Mouse (Mus musculus) myocyte (in vitro differentiated cells): ENCODE measurements around the gene Nhlrc1.

ENCODE experiments used
- CEBPB ChIP-seq: IDR thresholded peaks from 2 replicates; pipeline ENCODE4 v1.6.1; 2011; ENCODE audit warnings: mild to moderate bottlenecking, moderate library complexity; ENCODE audit not compliant: poor library complexity, insufficient read depth, severe bottlenecking
- MAX ChIP-seq: IDR thresholded peaks from one replicate; pipeline ENCODE4 v1.6.1; 2011; ENCODE audit warnings: low read depth, mild to moderate bottlenecking, control low read depth
- POLR2A ChIP-seq: IDR thresholded peaks from one replicate; pipeline ENCODE4 v1.6.1; 2011; ENCODE audit warnings: low read depth, mild to moderate bottlenecking, control low read depth, moderate library complexity; ENCODE audit not compliant: insufficient read length
- POLR2AphosphoS2 ChIP-seq: IDR thresholded peaks from one replicate; pipeline ENCODE4 v1.6.1; 2011; ENCODE audit warnings: low read depth, control low read depth; ENCODE audit not compliant: insufficient read length
- REST ChIP-seq: IDR thresholded peaks from one replicate; pipeline ENCODE4 v1.6.1; 2011; ENCODE audit warnings: mild to moderate bottlenecking, control low read depth, moderate library complexity; ENCODE audit not compliant: insufficient read depth, insufficient read length
- TCF12 ChIP-seq: IDR thresholded peaks from one replicate; pipeline ENCODE4 v1.6.1; 2011; ENCODE audit warnings: mild to moderate bottlenecking, control low read depth; ENCODE audit not compliant: poor library complexity, insufficient read depth, severe bottlenecking

DNA sequence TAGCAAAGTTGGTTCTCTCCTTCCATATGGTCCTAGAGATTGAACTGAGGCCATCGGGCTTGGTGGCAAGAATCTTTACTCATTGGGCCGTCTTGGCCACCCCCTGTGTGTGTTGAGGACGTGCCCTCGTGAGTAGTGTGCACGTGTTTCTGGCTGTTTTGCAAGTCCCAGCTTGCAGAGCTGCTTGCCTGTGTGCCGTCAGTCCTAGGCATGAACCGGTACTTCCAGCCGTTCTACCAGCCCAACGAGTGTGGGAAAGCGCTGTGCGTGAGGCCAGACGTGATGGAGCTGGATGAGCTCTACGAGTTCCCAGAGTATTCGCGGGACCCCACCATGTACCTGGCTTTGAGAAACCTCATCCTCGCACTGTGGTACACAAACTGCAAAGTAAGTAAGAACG is 48.1 kb upstream of the Nhlrc1 start:
- no peak for TF ChIP-seq POLR2AphosphoS2
- no peak for TF ChIP-seq MAX
- no peak for TF ChIP-seq POLR2A
- no peak for TF ChIP-seq REST
- no peak for TF ChIP-seq CEBPB
- no peak for TF ChIP-seq TCF12
